Mouse (Mus musculus) liver, adult 2 months (tissue): ENCODE data around the gene Zfp111.

Source experiments
- CTCF ChIP-seq: fragments of 200-500 bp; IDR thresholded peaks from 2 replicates; pipeline ENCODE4 v1.5.1; 2011; ENCODE audit warnings: low read depth, low read length, control low read depth
- POLR2A ChIP-seq: fragments of 200-500 bp; IDR thresholded peaks from 2 replicates; pipeline ENCODE4 v1.6.1; 2011; ENCODE audit warnings: low read length, control low read depth; ENCODE audit not compliant: insufficient read depth; ENCODE audit errors: extremely low read depth

DNA sequence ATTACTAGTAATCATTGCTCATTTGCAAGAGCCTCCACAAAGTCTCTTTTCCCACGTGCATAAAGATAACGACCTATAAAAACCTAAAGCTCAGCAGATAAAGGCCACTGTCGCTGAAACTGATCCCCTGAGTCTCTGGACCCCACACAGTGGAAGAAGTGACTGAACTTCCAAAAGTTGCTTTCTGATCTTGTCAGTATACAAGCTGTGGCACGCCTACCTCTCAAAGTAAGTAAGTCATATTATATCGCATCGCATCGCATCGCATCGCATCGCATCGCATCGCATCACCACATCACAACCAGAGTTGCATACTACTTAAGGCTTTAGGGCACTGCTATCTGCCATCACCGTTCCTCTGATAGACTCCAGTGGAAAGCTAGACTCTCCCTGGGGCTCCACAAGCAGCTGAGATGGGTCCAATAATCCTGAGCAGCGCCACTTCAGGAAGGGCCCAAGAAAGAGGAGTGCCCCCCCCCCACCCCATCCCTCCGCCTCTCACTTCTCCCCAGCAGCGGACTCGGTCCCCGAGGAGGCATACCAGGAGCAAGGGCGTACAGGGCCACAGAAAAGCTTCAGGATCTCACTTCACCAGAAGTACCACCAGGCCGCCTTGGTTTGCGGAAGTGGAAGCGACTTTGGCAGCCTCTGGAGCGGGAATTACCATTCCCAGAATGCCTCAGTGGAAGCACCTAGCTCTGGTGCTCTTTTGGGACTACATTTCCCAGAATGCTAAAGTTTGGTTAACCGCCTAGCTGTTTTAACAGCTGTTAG is 3.6 kb downstream of the Zfp111 start:
- TF ChIP-seq POLR2A (no peak), CTCF (no peak)
